ENCODE assay signal across 43 mouse cellular contexts in genomic region chr9:108395427-108395826, GRCm38 (mm10). TPM values are rescaled to one million over a fixed set of nuclear protein-coding genes. Genes with fewer than 3 reads are reported as not detected.
"Had no signal": no experiment of that assay in that cellular context is flagged by ENCODE, and none has a peak within 500 bp of the region (broad histone marks: within the 10 kb centered on the region; RNA-seq: fewer than 3 reads in every experiment).

No protein-coding gene starts in this region.

- H3K27ac ChIP-seq: heart, adult 2 months; heart, embryonic 13.5 days; heart, embryonic 15.5 days; hindbrain, embryonic 13.5 days; hindbrain, embryonic 15.5 days; hindbrain, postnatal 0 days; kidney, embryonic 15.5 days; kidney, postnatal 0 days; limb, embryonic 13.5 days; limb, embryonic 15.5 days; liver, embryonic 14.5 days had no signal

- H3K9me3 ChIP-seq: heart, embryonic 13.5 days; heart, embryonic 15.5 days; hindbrain, embryonic 13.5 days; hindbrain, embryonic 15.5 days; kidney, embryonic 15.5 days; limb, embryonic 13.5 days; limb, embryonic 15.5 days had no signal

- H3K4me1 ChIP-seq: heart, embryonic 13.5 days; heart, embryonic 15.5 days; hindbrain, embryonic 13.5 days; hindbrain, embryonic 15.5 days; kidney, embryonic 15.5 days; limb, embryonic 13.5 days; limb, embryonic 15.5 days had no signal

- ATAC-seq: hindbrain, postnatal 0 days; intestine, embryonic 16.5 days had no signal

- DNase-seq: gastrocnemius, postnatal 14 days; gastrocnemius, postnatal 36 days; heart, adult 11 months; heart, adult 2 months; heart, postnatal 14 days; heart, postnatal 36 days; kidney, adult 11 months; kidney, adult 2 months; kidney, adult 9 months; kidney, postnatal 14 days; kidney, postnatal 36 days; layer of hippocampus, adult 9-11 months; layer of hippocampus, postnatal 36 days; left cerebral cortex, postnatal 4 days had no signal

- H3K9ac ChIP-seq: heart, embryonic 13.5 days; heart, embryonic 15.5 days; hindbrain, embryonic 13.5 days; hindbrain, embryonic 15.5 days; kidney, embryonic 15.5 days; limb, embryonic 13.5 days; limb, embryonic 15.5 days; liver, embryonic 14.5 days had no signal

- H3K4me3 ChIP-seq: heart, adult 2 months; heart, embryonic 13.5 days; heart, embryonic 15.5 days; hindbrain, embryonic 13.5 days; hindbrain, embryonic 15.5 days; kidney, embryonic 15.5 days; limb, embryonic 13.5 days; limb, embryonic 15.5 days had no signal

- H3K27me3 ChIP-seq: heart, embryonic 13.5 days; heart, embryonic 15.5 days; hindbrain, embryonic 13.5 days; hindbrain, embryonic 15.5 days; kidney, embryonic 15.5 days; limb, embryonic 13.5 days; limb, embryonic 15.5 days had no signal

- H3K4me2 ChIP-seq: heart, embryonic 11.5 days; heart, embryonic 13.5 days; heart, embryonic 15.5 days; hindbrain, embryonic 13.5 days; hindbrain, embryonic 15.5 days; kidney, embryonic 15.5 days; limb, embryonic 13.5 days; limb, embryonic 15.5 days had no signal

RNA-seq across cellular contexts. Expression of gene 1700102P08Rik, which starts 2.8 kb away (rescaled TPM):
- total RNA-seq: liver, adult 2 months had no signal
- polyA plus RNA-seq: heart, postnatal 0 days; liver, adult 2 months had no signal

RNA-seq across cellular contexts. Expression of gene Ccdc36, which starts 32.9 kb away (rescaled TPM):
- total RNA-seq: gastrocnemius, adult 18-20 months; gastrocnemius, adult 8-10 months; gastrocnemius, postnatal 36 days; heart, adult 2 months; heart, postnatal 14 days; heart, postnatal 36 days; layer of hippocampus, adult 18-20 months; liver, adult 2 months had no signal
- polyA plus RNA-seq: heart, adult 2 months; kidney, adult 2 months; large intestine, adult 2 months; liver, adult 2 months had no signal

RNA-seq across cellular contexts. Expression of gene BC048562, which starts 40.9 kb away (rescaled TPM):
- total RNA-seq: gastrocnemius, adult 18-20 months; gastrocnemius, adult 8-10 months; gastrocnemius, postnatal 14 days; gastrocnemius, postnatal 36 days; heart, adult 2 months; heart, postnatal 14 days; heart, postnatal 36 days; hematopoietic stem cell, adult 5-6 weeks; hindbrain, postnatal 0 days; layer of hippocampus, adult 18-20 months; layer of hippocampus, adult 8-10 months; layer of hippocampus, postnatal 14 days; layer of hippocampus, postnatal 36 days; left cerebral cortex, adult 18-20 months; left cerebral cortex, adult 8-10 months; left cerebral cortex, postnatal 10 days; left cerebral cortex, postnatal 25 days; left cerebral cortex, postnatal 4 days; liver, adult 2 months had no signal
- polyA plus RNA-seq: gonadal fat pad, adult 2 months; heart, adult 2 months; heart, embryonic 11.5 days; heart, embryonic 13.5 days; heart, embryonic 15.5 days; heart, postnatal 0 days; hindbrain, embryonic 11.5 days; hindbrain, embryonic 13.5 days; hindbrain, embryonic 15.5 days; hindbrain, postnatal 0 days; intestine, embryonic 14.5 days; intestine, embryonic 16.5 days; kidney, adult 2 months; kidney, embryonic 15.5 days; kidney, postnatal 0 days; large intestine, adult 2 months; limb, embryonic 11.5 days; limb, embryonic 13.5 days; limb, embryonic 15.5 days; liver, adult 2 months; liver, embryonic 14.5 days had no signal
